Mouse (Mus musculus): Measurements from ENCODE around the gene Gm26897.

Gm26897 gene

GRCm38 (mm10) chr5:111749599-111749998 lies 15.9 kb downstream of the Gm26897 start:
- no peak for DNase-seq (ENCODE audit: low read depth, low spot score)

GRCm38 (mm10) chr5:111750092-111750491 lies 16.4 kb downstream of the Gm26897 start:
- no peak for DNase-seq (ENCODE audit: low read depth, low spot score)

- no peak for DNase-seq (ENCODE audit: low read depth, low spot score)
Measured at GRCm38 (mm10) chr5:111754484-111755139, 20.9 kb downstream of the Gm26897 start.

- DNase-seq (ENCODE audit: low read depth, low spot score) = peak; percentile 74
Measured at GRCm38 (mm10) chr5:111755330-111755729, 21.6 kb downstream of the Gm26897 start.

- peak; percentile 78 for DNase-seq (ENCODE audit: low read depth, low spot score)
Measured at GRCm38 (mm10) chr5:111760721-111761480, 27.2 kb downstream of the Gm26897 start.

GRCm38 (mm10) chr5:111761574-111761973 lies 27.9 kb downstream of the Gm26897 start:
- DNase-seq (ENCODE audit: low read depth, low spot score) = no peak

GRCm38 (mm10) chr5:111762085-111762484 lies 28.4 kb downstream of the Gm26897 start:
- peak; percentile 56 for DNase-seq (ENCODE audit: low read depth, low spot score)

- no peak for DNase-seq (ENCODE audit: low read depth, low spot score)
Measured at GRCm38 (mm10) chr5:111765671-111766290, 32.1 kb downstream of the Gm26897 start.

- DNase-seq (ENCODE audit: low read depth, low spot score) = peak; percentile 56
Measured at GRCm38 (mm10) chr5:111766696-111767095, 33.0 kb downstream of the Gm26897 start.

- peak; percentile 50 for DNase-seq (ENCODE audit: low read depth, low spot score)
Measured at GRCm38 (mm10) chr5:111770266-111770665, 36.5 kb downstream of the Gm26897 start.

- no peak for DNase-seq (ENCODE audit: low read depth, low spot score)
Measured at GRCm38 (mm10) chr5:111772127-111772526, 38.4 kb downstream of the Gm26897 start.

GRCm38 (mm10) chr5:111772591-111773406 lies 39.1 kb downstream of the Gm26897 start:
- no peak for DNase-seq (ENCODE audit: low read depth, low spot score)

GRCm38 (mm10) chr5:111773407-111773733 lies 39.6 kb downstream of the Gm26897 start:
- DNase-seq (ENCODE audit: low read depth, low spot score) = no peak

- no peak for DNase-seq (ENCODE audit: low read depth, low spot score)
Measured at GRCm38 (mm10) chr5:111776246-111776645, 42.5 kb downstream of the Gm26897 start.

GRCm38 (mm10) chr5:111778093-111778492 lies 44.4 kb downstream of the Gm26897 start:
- DNase-seq (ENCODE audit: low read depth, low spot score) = no peak

GRCm38 (mm10) chr5:111779776-111780485 lies 46.2 kb downstream of the Gm26897 start:
- no peak for DNase-seq (ENCODE audit: low read depth, low spot score)
